Mouse (Mus musculus): ENCODE results near the gene Armcx1. TPM values are rescaled to one million over a fixed set of nuclear protein-coding genes. Genes with fewer than 3 reads are reported as not detected.

Armcx1 gene
- total RNA-seq, 1 experiment = 13.7 TPM

- Histone ChIP-seq H3K4me3 (ENCODE audit: insufficient read depth in 1 of 2, low read depth in 1 of 2, low read length in 2 of 2, poor library complexity in 1 of 2, severe bottlenecking in 1 of 2) (no peak overlapping the region), H3K9ac (ENCODE audit: insufficient read depth, low read depth, low read length, poor library complexity, severe bottlenecking) (no peak overlapping the region), H3K27ac (ENCODE audit: insufficient read depth, low read depth, low read length, poor library complexity, severe bottlenecking) (no peak overlapping the region), H3K36me3 (ENCODE audit: control insufficient read depth, insufficient read depth, low read length, poor library complexity, severe bottlenecking) (no peaks in the 10 kb centered on the region), H3K4me1 (ENCODE audit: control insufficient read depth in 2 of 2, insufficient read depth in 2 of 2, low read length in 2 of 2, poor library complexity in 1 of 2) (no peaks in the 10 kb centered on the region), H3K9me3 (ENCODE audit: control insufficient read depth, insufficient read depth, low read depth, low read length) (no peaks in the 10 kb centered on the region)
- in situ Hi-C loops (cut with MboI; ENCODE audit: low sequenced_read_pairs in 2 of 2, unreplicated experiment in 2 of 2) = loop anchor here (10.0 to 25.0 kb wide), 2 partner anchors 187 to 200 kb away; no protein-coding TSS in a partner anchor
- TF ChIP-seq HCFC1 (IDR thresholded peaks at IDR 0.05; ENCODE audit: borderline replicate concordance, insufficient read depth, low read length) = no peak
- no peak for TF ChIP-seq ZC3H11A (IDR thresholded peaks at IDR 0.05; ENCODE audit: borderline replicate concordance, low read depth, low read length)
- no peak for TF ChIP-seq MAFK (IDR thresholded peaks at IDR 0.05; ENCODE audit: insufficient read depth, low read depth, low read length)
- no peak for TF ChIP-seq ZNF384 (IDR thresholded peaks at IDR 0.05; ENCODE audit: low read depth, low read length)
- TF ChIP-seq CHD2 (IDR thresholded peaks at IDR 0.05; ENCODE audit: low read depth, low read length) = no peak
- DNase-seq (ENCODE audit: low read depth, low spot score) = no peak
These were observed 20.0 kb downstream of the Armcx1 start for GRCm38 (mm10) chrX:134737796-134738195.

GRCm38 (mm10) chrX:134739160-134739559 is 21.4 kb downstream of the Armcx1 start:
- in situ Hi-C loops (cut with MboI; ENCODE audit: low sequenced_read_pairs in 2 of 2, unreplicated experiment in 2 of 2) = loop anchor here (10.0 to 25.0 kb wide), 2 partner anchors 186 to 198 kb away; no protein-coding TSS in a partner anchor

GRCm38 (mm10) chrX:134741862-134742261 is 24.1 kb downstream of the Armcx1 start:
- Histone ChIP-seq H3K9me3 (ENCODE audit: control insufficient read depth, insufficient read depth, low read depth, low read length) (no peaks in the 10 kb centered on the region), H3K27ac (ENCODE audit: insufficient read depth, low read depth, low read length, poor library complexity, severe bottlenecking) (no peak overlapping the region), H3K4me3 (ENCODE audit: insufficient read depth in 1 of 2, low read depth in 1 of 2, low read length in 2 of 2, poor library complexity in 1 of 2, severe bottlenecking in 1 of 2) (no peak overlapping the region), H3K4me1 (ENCODE audit: control insufficient read depth in 2 of 2, insufficient read depth in 2 of 2, low read length in 2 of 2, poor library complexity in 1 of 2) (no peaks in the 10 kb centered on the region), H3K9ac (ENCODE audit: insufficient read depth, low read depth, low read length, poor library complexity, severe bottlenecking) (no peak overlapping the region), H3K36me3 (ENCODE audit: control insufficient read depth, insufficient read depth, low read length, poor library complexity, severe bottlenecking) (no peaks in the 10 kb centered on the region)
- in situ Hi-C loops (cut with MboI; ENCODE audit: low sequenced_read_pairs in 2 of 2, unreplicated experiment in 2 of 2) = loop anchor here in 1 of 2 experiments (25.0 kb wide), 1 partner anchor 195 kb away; no protein-coding TSS in a partner anchor
- DNase-seq (ENCODE audit: low read depth, low spot score) = no peak
- no peak for TF ChIP-seq MAFK (IDR thresholded peaks at IDR 0.05; ENCODE audit: insufficient read depth, low read depth, low read length)
- TF ChIP-seq ZC3H11A (IDR thresholded peaks at IDR 0.05; ENCODE audit: borderline replicate concordance, low read depth, low read length) = no peak
- no peak for TF ChIP-seq HCFC1 (IDR thresholded peaks at IDR 0.05; ENCODE audit: borderline replicate concordance, insufficient read depth, low read length)
- no peak for TF ChIP-seq ZNF384 (IDR thresholded peaks at IDR 0.05; ENCODE audit: low read depth, low read length)
- TF ChIP-seq CHD2 (IDR thresholded peaks at IDR 0.05; ENCODE audit: low read depth, low read length) = no peak

More at GRCm38 (mm10) chrX:134739160-134739559, 21.4 kb downstream of the Armcx1 start:
- H3K4me1 ChIP-seq (ENCODE audit: control insufficient read depth in 2 of 2, insufficient read depth in 2 of 2, low read length in 2 of 2, poor library complexity in 1 of 2) = no peaks in the 10 kb centered on the region
- no peak for TF ChIP-seq MAFK (IDR thresholded peaks at IDR 0.05; ENCODE audit: insufficient read depth, low read depth, low read length)
- no peak for TF ChIP-seq CHD2 (IDR thresholded peaks at IDR 0.05; ENCODE audit: low read depth, low read length)
- no peak for TF ChIP-seq HCFC1 (IDR thresholded peaks at IDR 0.05; ENCODE audit: borderline replicate concordance, insufficient read depth, low read length)
- no peak for TF ChIP-seq ZC3H11A (IDR thresholded peaks at IDR 0.05; ENCODE audit: borderline replicate concordance, low read depth, low read length)
- TF ChIP-seq ZNF384 (IDR thresholded peaks at IDR 0.05; ENCODE audit: low read depth, low read length) = no peak
- no peaks in the 10 kb centered on the region for H3K9me3 ChIP-seq (ENCODE audit: control insufficient read depth, insufficient read depth, low read depth, low read length)
- no peaks in the 10 kb centered on the region for H3K36me3 ChIP-seq (ENCODE audit: control insufficient read depth, insufficient read depth, low read length, poor library complexity, severe bottlenecking)
- H3K9ac ChIP-seq (ENCODE audit: insufficient read depth, low read depth, low read length, poor library complexity, severe bottlenecking) = no peak overlapping the region
- no peak overlapping the region for H3K27ac ChIP-seq (ENCODE audit: insufficient read depth, low read depth, low read length, poor library complexity, severe bottlenecking)
- H3K4me3 ChIP-seq (ENCODE audit: insufficient read depth in 1 of 2, low read depth in 1 of 2, low read length in 2 of 2, poor library complexity in 1 of 2, severe bottlenecking in 1 of 2) = no peak overlapping the region
- DNase-seq (ENCODE audit: low read depth, low spot score) = no peak

- H3K36me3 ChIP-seq (ENCODE audit: control insufficient read depth, insufficient read depth, low read length, poor library complexity, severe bottlenecking) = no peaks in the 10 kb centered on the region
- TF ChIP-seq ZNF384 (IDR thresholded peaks at IDR 0.05; ENCODE audit: low read depth, low read length) (no peak), ZC3H11A (IDR thresholded peaks at IDR 0.05; ENCODE audit: borderline replicate concordance, low read depth, low read length) (peak; percentile 66)
- DNase-seq (ENCODE audit: low read depth, low spot score) = no peak
- in situ Hi-C loops (cut with MboI; ENCODE audit: low sequenced_read_pairs in 2 of 2, unreplicated experiment in 2 of 2) = loop anchor here in 1 of 2 experiments (25.0 kb wide), 1 partner anchor 191 kb away; no protein-coding TSS in a partner anchor
- H3K9me3 ChIP-seq (ENCODE audit: control insufficient read depth, insufficient read depth, low read depth, low read length) = no peaks in the 10 kb centered on the region
- H3K4me1 ChIP-seq (ENCODE audit: control insufficient read depth in 2 of 2, insufficient read depth in 2 of 2, low read length in 2 of 2, poor library complexity in 1 of 2) = no peaks in the 10 kb centered on the region
- no peak overlapping the region for H3K9ac ChIP-seq (ENCODE audit: insufficient read depth, low read depth, low read length, poor library complexity, severe bottlenecking)
- H3K4me3 ChIP-seq (ENCODE audit: insufficient read depth in 1 of 2, low read depth in 1 of 2, low read length in 2 of 2, poor library complexity in 1 of 2, severe bottlenecking in 1 of 2) = no peak overlapping the region
- H3K27ac ChIP-seq (ENCODE audit: insufficient read depth, low read depth, low read length, poor library complexity, severe bottlenecking) = no peak overlapping the region
These were observed 28.7 kb downstream of the Armcx1 start for GRCm38 (mm10) chrX:134746459-134746858.

Measured in ES-E14 (cell line).